Mouse (Mus musculus) liver, embryonic 14.5 days (tissue): ENCODE results near the gene Adamts17.

Experiments used
- CTCF ChIP-seq: IDR thresholded peaks from 2 replicates; pipeline ENCODE4 v1.5.1; 2016; ENCODE audit warnings: antibody characterized with exemption, low read depth, control low read depth
- EP300 ChIP-seq: IDR thresholded peaks from 2 replicates; pipeline ENCODE4 v1.6.1; 2016; ENCODE audit warnings: antibody characterized with exemption, low read depth

DNA sequence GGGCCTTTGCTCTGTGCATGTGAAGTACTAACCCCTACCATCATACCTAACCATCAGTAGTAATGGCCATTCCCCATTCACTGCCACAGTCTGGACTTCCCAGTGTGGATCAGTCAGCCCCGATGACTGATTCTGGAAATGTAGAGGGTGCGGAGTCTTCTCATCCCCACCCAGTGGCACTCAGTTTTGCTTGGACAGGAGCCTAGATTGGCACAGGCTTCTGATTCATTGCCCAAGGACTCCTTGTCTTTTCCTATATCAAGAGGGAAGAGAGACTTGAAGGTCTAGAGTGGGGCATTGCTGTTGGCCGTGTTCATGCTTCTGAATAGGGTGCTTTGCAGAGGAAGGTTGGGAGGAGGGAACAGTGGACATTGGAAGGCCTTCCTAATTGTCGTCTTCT, 148.1 kb downstream of the Adamts17 start:
- TF ChIP-seq CTCF (no peak), EP300 (no peak)
